Mouse (Mus musculus) layer of hippocampus, adult 18-20 months (tissue): ENCODE measurements around the gene Abcc1. TPM values are rescaled to one million over a fixed set of nuclear protein-coding genes. Genes with fewer than 3 reads are reported as not detected.
A peak's percentile ranks its signal among the peaks of the same experiment; 100 is the strongest.

ENCODE experiments used
- DNase-seq, 2 experiments: peaks; one replicate each; pipeline ENCODE4 v3.0.0; 2022; ENCODE audit warnings: low spot score in 2 of 2
- total RNA-seq, 2 experiments: library from RNA; stranded (reverse); gene quantifications; 2 replicates each; pipeline ENCODE4 v1.2.3; 2021

Abcc1 gene
- total RNA-seq, 2 experiments from 2014 or later, result 11.1 to 11.8 TPM

GRCm38 (mm10) chr16:14493491-14494114 is 132.2 kb downstream of the Abcc1 start:
- peak in 1 of 2 experiments; percentile 19 for DNase-seq

DNA sequence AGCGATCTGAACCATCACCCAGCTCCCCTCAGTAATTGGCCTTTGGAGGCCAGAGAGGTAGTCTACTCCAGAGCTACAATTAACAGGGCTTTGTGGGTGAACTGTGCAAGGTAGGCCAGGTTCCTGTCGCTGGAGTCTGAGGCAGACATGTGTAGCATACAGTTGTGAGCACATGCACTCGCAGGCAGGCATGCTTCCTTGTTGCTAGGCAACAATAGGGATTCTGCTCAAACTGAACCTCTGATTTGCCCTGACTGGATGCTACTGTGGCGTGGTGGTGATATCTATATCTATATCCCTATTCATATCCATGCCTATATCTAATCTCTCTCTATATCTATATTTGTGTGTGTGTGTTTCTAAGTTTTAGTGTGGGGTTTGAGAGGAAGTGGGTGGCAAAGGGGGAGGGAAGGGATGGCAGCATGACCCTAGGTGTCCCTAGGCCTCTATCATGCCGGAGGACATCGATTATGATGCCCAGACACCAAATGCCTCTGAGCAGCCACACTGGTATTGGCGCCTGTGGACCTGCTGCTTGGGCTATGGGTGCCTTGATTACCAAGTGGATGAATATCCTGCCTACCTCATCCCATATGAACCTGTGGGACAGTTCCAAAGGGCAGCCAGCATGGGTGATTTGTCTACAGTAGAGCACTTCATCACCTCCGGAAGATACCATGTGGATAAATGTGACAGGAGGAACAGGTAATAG is 140.4 kb downstream of the Abcc1 start:
- DNase-seq, result no peak

DNA sequence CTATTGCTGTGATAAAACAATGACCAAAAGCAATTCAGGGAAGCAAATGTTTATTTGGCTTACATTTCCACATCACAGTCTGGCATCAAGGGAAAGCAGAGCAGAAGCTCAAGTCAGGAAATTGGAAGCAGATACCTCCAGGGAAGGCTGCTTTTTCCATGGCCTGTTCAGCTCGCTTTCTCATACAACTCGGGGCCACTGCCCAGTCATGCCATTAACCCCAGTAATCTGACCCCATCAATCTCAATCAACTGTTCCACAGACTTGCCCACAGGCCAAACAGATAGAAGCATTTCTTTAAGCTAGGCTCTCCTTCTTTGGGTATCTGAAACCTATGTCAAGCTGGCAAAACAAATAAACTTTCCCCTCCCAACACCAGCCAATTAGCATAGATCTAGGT is 145.1 kb downstream of the Abcc1 start:
- DNase-seq, result no peak

Other genes starting within 250 kb of the Abcc1 start
- 10 to 100 TPM; 29.0 TPM for gene Nde1, start 198.3 kb upstream of the Abcc1 start, total RNA-seq
- gene Marf1, start 198.2 kb upstream of the Abcc1 start, total RNA-seq, result 100 to 1,000 TPM; 131 to 142 TPM
- gene Myh11, start 70.2 kb upstream of the Abcc1 start, total RNA-seq, result 1 to 10 TPM; 2.2 to 3.4 TPM
- gene Fopnl, start 44.2 kb upstream of the Abcc1 start, total RNA-seq, result 10 to 100 TPM; 51.5 to 55.7 TPM
- gene A630010A05Rik, start 200.8 kb downstream of the Abcc1 start, total RNA-seq, result not detected